Mouse (Mus musculus) spleen, postnatal 4 days (tissue): ENCODE results near the gene Wfdc6b.
"Not testable (repeated sequence)": the region's sequence is repeated elsewhere in the genome, so short reads cannot be mapped to it uniquely, and the experiment has no call there.

ENCODE experiments used
- DNase-seq, 2 experiments: peaks; one replicate each; pipeline ENCODE4 v3.0.0; 2022; ENCODE audit warnings: low spot score in 2 of 2

Gene Wfdc6b

DNA sequence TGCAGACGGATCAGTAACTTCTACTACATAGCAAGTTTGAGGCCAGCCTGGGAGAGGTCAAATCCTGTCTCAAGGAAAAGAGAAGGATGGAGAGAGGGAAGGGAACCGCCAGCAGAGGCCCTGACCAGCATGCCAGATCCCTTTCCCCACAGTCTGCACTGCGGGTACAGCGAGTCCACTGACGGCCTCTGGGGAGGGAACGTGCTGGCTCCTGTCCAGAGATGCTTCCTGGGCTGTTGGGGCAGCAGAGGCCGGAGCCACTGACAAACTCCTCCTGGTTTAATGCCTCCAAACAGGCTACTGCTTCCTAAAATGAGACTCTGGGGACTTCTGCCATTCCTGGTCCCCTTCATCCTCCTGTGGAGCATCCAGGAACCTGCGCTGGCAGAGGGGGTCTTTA is at the start of gene Wfdc6b, which contains the start of gene Wfdc8:
Gene Wfdc6b (plus strand): TSS at position 52 of the 400 bp plus-strand sequence.
Gene Wfdc8 (minus strand): TSS at position 156 of the 400 bp plus-strand sequence.
- not testable (repeated sequence) for DNase-seq

GRCm38 (mm10) chr2:164564346-164564745 is 49.0 kb upstream of the Wfdc6b start:
- no peak for DNase-seq

- DNase-seq: no peak
These were observed 46.3 kb upstream of the Wfdc6b start for GRCm38 (mm10) chr2:164566997-164567396.

DNA sequence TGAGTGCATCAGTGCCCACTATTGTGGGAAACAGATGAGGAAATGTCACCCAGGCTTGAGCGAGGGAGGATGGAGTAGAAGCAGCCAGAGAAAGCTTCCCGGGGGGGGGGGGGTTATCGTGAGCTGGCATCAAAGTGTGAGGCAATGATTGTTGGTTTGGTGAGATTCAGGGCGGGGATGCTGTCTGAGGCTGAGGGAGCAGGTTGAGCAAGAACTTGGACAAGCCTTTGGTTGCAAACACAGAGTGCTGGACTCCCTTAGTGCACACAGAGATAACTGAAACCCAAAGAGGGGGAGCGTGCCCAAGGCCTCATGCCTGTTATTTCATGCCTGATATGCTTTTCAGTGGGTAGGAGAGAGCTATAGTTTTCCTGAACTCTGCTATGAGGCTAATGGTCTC is 45.9 kb upstream of the Wfdc6b start:
- DNase-seq: no peak

GRCm38 (mm10) chr2:164573359-164573758 is 40.0 kb upstream of the Wfdc6b start, which contains the start of gene Spint3:
TSS of gene Spint3 (minus strand) at chr2:164573459.
- not testable (repeated sequence) for DNase-seq

DNA sequence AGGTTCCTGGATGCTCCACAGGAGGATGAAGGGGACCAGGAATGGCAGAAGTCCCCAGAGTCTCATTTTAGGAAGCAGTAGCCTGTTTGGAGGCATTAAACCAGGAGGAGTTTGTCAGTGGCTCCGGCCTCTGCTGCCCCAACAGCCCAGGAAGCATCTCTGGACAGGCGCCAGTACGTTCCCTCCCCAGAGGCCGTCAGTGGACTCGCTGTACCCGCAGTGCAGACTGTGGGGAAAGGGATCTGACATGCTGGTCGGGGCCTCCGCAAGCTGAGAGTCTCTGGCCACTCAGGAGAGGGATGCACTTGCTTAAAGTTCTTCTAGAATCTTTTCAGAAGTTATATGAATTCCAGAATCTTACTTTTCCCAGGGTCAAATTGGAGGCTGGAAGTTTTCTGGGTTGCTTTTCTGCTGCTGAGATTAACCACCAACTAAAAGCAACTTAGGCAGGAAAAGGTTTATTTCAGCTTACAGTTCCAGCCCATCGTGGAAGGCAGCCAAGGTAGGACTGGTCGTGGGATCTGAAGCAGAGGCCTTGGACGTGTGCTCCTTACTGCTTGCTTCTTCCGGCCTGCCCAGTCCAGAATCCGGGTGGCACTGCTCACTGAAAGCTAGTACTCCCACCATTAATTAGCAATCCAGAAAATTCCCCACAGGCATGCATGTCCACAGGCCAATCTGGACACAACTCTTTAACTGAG is 28.1 kb upstream of the Wfdc6b start, which contains the start of gene Wfdc6a:
Gene Wfdc6a (minus strand): TSS at position 423 of the 701 bp plus-strand sequence.
- not testable (repeated sequence) for DNase-seq

DNA sequence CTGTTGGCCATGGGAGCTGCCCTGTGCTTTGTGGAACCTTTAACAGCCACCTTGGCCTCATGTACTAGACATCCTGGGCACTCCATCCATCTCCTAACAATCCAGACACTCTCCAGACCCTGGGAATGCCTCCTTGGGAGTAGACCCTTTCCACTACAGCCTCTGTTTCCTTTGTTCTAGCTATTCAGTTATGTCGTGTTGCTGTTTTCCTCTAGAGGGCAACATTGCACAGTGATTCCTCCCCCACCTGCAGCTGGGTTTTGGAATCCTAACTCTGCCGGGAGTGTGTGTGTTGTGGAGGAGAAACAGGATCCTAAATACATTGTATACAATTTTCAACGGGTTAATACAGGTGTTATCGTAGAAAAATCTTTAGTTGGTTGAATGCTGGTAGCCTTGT is 21.3 kb upstream of the Wfdc6b start:
- DNase-seq: no peak

- no peak for DNase-seq
These were observed 19.8 kb upstream of the Wfdc6b start, which contains the start of gene Eppin for GRCm38 (mm10) chr2:164593494-164593893. TSS of gene Eppin (minus strand) at chr2:164593594.

- DNase-seq: no peak
These were observed 13.1 kb upstream of the Wfdc6b start for GRCm38 (mm10) chr2:164600179-164600578.

DNA sequence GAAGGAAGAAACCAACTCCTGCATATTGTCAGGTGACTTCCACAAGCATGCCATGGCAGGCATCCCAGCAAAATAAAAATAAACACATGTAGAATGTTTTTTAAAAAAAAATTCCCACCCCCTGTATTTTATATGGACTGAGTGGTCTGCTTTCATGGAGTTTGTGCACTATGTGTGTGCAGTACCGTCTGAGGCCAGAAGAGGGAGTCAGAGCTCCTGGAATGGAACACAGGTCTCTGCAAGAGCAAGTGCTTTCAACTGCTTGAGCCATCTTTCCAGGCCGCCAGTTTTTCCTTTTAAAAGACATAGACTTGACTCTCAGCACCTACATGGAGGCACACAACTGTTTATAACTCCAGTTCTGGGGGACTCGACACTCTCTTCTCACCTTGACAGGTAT is 9.8 kb upstream of the Wfdc6b start:
- DNase-seq: no peak

DNA sequence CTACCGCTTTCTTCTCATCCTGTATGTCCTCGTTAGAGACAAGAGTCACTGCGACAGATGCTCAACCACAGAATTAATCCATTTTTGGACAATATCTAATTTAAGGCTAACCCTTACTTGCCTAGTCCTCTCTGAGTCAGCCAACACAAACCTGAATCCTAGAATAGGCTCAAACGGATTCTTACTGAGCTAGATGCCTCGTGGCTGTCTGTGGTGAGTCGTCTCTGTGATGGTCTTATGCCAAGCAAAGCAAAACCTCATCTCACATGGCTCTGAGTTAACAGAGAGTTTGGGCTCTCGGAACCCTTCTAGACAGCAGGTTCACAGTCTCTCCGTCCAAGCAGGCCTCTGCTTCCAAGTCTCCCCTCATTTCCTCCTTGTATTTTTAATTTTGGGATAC is 8.9 kb upstream of the Wfdc6b start:
- no peak for DNase-seq

- no peak for DNase-seq
These were observed 4.5 kb upstream of the Wfdc6b start for GRCm38 (mm10) chr2:164608781-164609180.

- DNase-seq: no peak
These were observed 2.1 kb downstream of the Wfdc6b start for GRCm38 (mm10) chr2:164615386-164615785.

- no peak for DNase-seq
These were observed 5.7 kb downstream of the Wfdc6b start for GRCm38 (mm10) chr2:164619050-164619449.

- DNase-seq: no peak
These were observed 8.5 kb downstream of the Wfdc6b start for GRCm38 (mm10) chr2:164621775-164622174.

- DNase-seq: no peak
These were observed 21.9 kb downstream of the Wfdc6b start for GRCm38 (mm10) chr2:164635266-164635665.

- DNase-seq: no peak
These were observed 25.4 kb downstream of the Wfdc6b start, which contains the start of gene Wfdc16 for GRCm38 (mm10) chr2:164638696-164639095. TSS of gene Wfdc16 (minus strand) at chr2:164638796.

DNA sequence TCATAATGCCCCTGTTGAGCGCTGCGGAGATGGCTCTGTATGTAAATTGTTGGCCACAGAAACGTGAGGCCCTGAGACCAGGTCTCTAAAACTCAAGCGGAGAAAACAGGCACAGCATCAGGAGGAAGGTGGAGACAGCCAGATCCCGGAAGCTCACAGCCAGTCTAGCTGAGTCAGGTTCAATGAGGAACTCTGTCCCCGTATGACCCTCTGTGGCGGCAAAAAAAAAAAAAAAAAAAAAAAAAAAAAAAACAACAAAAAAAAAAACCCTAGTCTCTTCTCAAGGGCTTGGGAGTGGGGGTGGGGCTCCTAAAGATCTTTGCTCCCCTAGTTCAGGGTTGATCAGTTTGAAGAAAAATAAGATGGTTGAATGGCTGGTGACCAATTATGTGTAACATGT is 27.8 kb downstream of the Wfdc6b start:
- DNase-seq: no peak

- DNase-seq: no peak
These were observed 28.8 kb downstream of the Wfdc6b start for GRCm38 (mm10) chr2:164641881-164642673.

GRCm38 (mm10) chr2:164655858-164656257 is 42.5 kb downstream of the Wfdc6b start, which contains the start of gene Wfdc10:
TSS of gene Wfdc10 (plus strand) at chr2:164656046.
- peak; percentile 49 to 82 for DNase-seq

- DNase-seq: no peak
These were observed 43.2 kb downstream of the Wfdc6b start, which contains the start of gene Wfdc9 for GRCm38 (mm10) chr2:164656483-164656882. TSS of gene Wfdc9 (minus strand) at chr2:164656583.

DNA sequence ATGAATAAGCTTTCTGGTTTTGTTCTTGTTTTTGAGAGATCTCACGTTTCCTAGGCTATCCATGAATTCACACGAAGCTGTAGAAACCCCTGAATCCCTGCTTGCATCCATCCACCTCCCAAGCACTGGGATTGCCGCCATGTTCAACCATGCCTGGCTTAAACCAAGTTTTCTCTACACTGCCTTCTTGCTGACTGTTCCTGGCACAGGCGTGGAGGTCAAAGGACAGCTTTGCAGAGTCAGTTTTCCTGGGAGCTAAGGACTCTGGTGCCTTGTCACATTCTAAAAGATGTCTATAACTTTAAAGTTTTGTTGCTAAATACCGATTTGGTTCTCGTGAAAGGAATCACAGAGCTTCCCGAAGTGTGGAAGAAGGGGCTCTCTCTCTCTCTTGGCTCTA is 51.5 kb downstream of the Wfdc6b start:
- no peak for DNase-seq
